Mouse (Mus musculus): Measurements from ENCODE around the gene Tmem251.

DNA sequence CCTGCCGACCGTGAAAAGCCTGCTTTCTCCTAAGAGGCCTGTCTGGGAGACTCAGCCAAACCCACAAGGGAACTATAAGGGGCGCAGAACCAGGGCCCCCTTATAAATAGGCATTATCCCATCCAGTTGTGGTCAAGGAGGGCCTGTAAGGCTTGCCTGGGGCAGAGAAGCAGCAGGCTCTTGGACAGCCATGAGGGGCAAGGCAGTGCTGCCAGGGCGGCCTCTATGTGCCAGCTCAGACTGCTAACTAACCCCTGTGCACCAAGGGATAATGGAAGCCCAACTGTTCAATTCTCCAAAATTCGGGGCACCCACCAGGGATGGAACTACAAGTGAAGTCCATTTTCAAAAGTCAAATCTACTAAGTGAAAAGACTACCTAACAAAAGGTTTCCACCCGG lies 40.1 kb upstream of the Tmem251 start:
- TF ChIP-seq CTCF (IDR thresholded peaks at IDR 0.05; ENCODE audit: low read depth) (no peak), EP300 (IDR thresholded peaks at IDR 0.05; ENCODE audit: low read depth) (no peak)
